Mouse (Mus musculus) kidney, adult 2 months (tissue): ENCODE data around the gene Fbxl12.

Experiments used
- CTCF ChIP-seq: fragments of 200-500 bp; conservative IDR thresholded peaks from 2 replicates; pipeline ENCODE4 v1.5.1; 2011; ENCODE audit warnings: low read depth, mild to moderate bottlenecking, control low read depth, low read length, moderate library complexity, mixed read lengths; ENCODE audit not compliant: insufficient read depth, insufficient read length
- POLR2A ChIP-seq: fragments of 200-500 bp; IDR thresholded peaks from one replicate; pipeline ENCODE4 v1.6.1; 2011; ENCODE audit warnings: low read depth, low read length, control low read depth

- no peak for TF ChIP-seq POLR2A
- TF ChIP-seq CTCF: no peak
These were observed 554 bp upstream of the Fbxl12 start for GRCm38 (mm10) chr9:20645121-20645520.
